Mouse (Mus musculus): ENCODE data around the gene AL731706.1. TPM values are rescaled to one million over a fixed set of nuclear protein-coding genes. Genes with fewer than 3 reads are reported as not detected.

The AL731706.1 gene
- total RNA-seq, 2 experiments from 2014 or later, result 20.5 to 22.8 TPM

DNA sequence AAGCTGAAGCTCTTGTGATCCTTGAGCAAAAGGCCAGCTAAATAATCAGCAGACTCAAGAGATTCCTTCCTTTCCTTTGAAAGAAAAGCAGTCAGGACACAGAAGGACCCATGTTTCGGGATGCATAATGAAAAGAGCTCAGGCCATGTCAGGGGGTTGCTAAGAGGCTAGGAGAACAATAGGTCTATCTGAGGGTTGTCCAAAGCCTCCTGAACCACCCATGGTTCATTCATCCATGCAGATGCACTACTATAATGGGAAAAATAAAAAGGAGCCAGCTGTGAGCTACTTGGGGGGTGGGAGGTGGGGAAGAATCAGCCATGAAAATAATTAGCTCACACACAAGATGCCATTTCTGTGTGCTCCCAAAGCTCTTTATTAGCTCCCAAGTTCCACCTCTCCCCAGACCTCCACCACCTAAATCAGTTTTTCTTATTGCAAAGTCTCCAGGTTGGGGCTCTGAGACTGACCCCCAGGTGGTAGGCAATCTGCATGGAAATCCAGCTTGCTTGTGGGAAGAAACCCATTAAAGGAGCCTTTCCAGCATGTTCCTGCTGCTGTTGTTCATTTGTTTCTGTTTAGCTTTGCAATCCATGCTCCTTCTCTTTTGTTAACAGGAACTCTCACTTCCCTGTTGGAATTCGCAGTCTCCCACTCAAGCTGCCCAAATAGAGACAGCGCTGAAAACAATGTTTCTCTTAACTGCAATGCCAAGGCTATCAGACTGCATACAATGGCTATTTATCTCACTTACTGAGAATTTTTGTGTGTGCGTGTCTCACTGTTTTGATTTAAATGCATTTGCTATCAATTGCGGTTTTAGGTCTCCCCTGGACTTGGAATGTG is 36.4 kb downstream of the AL731706.1 start:
- DNase-seq (ENCODE audit: low spot score in 2 of 2), result no peak
- intact Hi-C loops (cut with DNase I), result no loop called here

DNA sequence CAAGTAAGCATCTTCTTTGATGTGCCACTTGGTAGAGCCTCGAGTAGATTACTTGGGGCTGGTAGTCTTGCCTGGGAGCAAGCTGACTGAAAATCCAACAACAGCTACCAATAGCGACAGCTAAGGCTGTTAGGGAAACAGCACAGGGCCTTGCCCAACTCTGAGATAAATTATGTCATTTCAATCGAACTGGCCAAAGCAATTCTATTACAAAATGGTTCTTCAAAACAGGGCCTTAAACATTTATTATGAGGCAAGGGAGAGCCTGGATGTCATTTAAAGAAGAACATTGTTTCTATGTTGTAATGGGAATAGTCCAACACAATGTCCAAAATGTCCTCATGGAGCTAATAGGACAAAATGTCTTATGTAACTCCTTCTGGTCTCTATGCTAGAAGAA is 40.8 kb downstream of the AL731706.1 start:
- DNase-seq (ENCODE audit: low spot score in 2 of 2), result no peak
- intact Hi-C loops (cut with DNase I), result no loop called here

- intact Hi-C loops (cut with DNase I), result loop anchor here (5.0 kb wide), 1 partner anchor 106 kb away; no protein-coding TSS in a partner anchor
- DNase-seq (ENCODE audit: low spot score in 2 of 2), result no peak
Measured at GRCm38 (mm10) chr2:136837994-136838393, 53.2 kb downstream of the AL731706.1 start.

DNA sequence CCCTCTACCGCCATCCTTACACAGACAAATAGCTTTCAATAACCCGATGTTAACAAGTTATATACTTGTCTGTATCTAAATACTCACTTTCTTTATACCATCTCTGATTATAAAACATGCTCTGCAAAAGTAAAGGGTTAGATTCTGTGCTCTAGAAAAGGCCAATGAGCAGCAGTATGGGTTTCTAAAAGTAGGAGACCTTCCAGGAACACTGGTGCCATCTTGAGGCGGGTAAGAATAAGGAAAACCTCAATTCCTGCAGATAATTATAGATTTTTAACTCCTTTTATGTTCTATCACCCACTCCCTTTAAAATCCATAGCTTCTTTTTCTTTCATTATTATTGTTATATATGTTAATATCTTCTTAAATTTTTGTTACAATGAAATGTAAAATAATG is 55.3 kb downstream of the AL731706.1 start:
- DNase-seq (ENCODE audit: low spot score in 2 of 2), result peak; percentile 25 to 32
- intact Hi-C loops (cut with DNase I), result loop anchor here (5.0 kb wide), 1 partner anchor 104 kb away; no protein-coding TSS in a partner anchor

- intact Hi-C loops (cut with DNase I), result loop anchor here (5.0 kb wide), 1 partner anchor 102 kb away; no protein-coding TSS in a partner anchor
- DNase-seq (ENCODE audit: low spot score in 2 of 2), result no peak
Measured at GRCm38 (mm10) chr2:136834715-136835075, 56.5 kb downstream of the AL731706.1 start.

- no peak for DNase-seq (ENCODE audit: low spot score in 2 of 2)
- intact Hi-C loops (cut with DNase I), result no loop called here
Measured at GRCm38 (mm10) chr2:136833976-136834714, 57.0 kb downstream of the AL731706.1 start.

DNA sequence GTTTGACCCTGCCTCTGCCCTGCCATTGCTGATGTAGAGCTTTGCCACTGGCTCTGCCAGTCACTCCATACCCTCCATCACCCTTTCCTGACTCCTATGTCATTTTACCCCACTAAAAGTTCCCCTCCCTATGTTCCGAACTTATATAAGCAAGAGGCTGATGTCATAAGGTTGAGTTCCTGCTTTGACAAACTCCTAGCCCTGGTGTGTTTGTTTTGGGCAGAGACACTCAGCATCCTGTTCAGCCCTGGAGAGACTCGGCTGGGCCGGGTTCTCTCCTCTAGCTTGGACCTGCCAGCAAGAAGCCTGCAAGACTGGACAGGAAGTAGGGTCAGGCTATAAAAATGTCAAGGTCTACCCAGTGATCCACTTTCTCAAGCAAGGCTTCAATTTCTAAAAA is 58.3 kb downstream of the AL731706.1 start:
- intact Hi-C loops (cut with DNase I), result no loop called here
- DNase-seq (ENCODE audit: low spot score in 2 of 2), result no peak

Other genes with a start within 250 kb of the AL731706.1 start
- 1,000 to 10,000 TPM; 1,628 to 1,639 TPM for gene Snap25, start 177.9 kb downstream of the AL731706.1 start, total RNA-seq (2021)
- gene AL731706.2, start 5.7 kb downstream of the AL731706.1 start, total RNA-seq (2021), result 10 to 100 TPM; 20.5 to 31.5 TPM
- 1 to 10 TPM; 9.1 to 9.4 TPM for gene Slx4ip, start 171 bp downstream of the AL731706.1 start, total RNA-seq (2021)
- 10 to 100 TPM; 21.0 to 31.6 TPM for gene Mkks, start within 50 bp of the AL731706.1 start, total RNA-seq (2021)
- gene Jag1, start 225.3 kb upstream of the AL731706.1 start, total RNA-seq (2021), result 1 to 10 TPM; 6.0 to 6.5 TPM

Data from left cerebral cortex, postnatal 14 days (tissue).